Mouse (Mus musculus) Patski (cell line): ENCODE measurements around the gene Krt81. TPM values are rescaled to one million over a fixed set of nuclear protein-coding genes. Genes with fewer than 3 reads are reported as not detected.

Experiments
- ATAC-seq: fragments of 100-300 bp; one replicate; pipeline ENCODE4 v1.8.0; 2021
- CTCF ChIA-PET: fragments of 350-600 bp; sonication (Branson Sonifier 250); formaldehyde crosslinking; loops from one replicate; lab custom pipeline; 2022; ENCODE audit warnings: inconsistent platforms; lab: Charles Lee
- POLR2A ChIA-PET: fragments of 350-600 bp; sonication (Branson Sonifier 250); formaldehyde crosslinking; loops from one replicate; lab custom pipeline; 2022; ENCODE audit warnings: antibody characterized with exemption, inconsistent platforms; lab: Charles Lee
- DNase-seq: peaks from one replicate; pipeline ENCODE4 v3.0.0-alpha.2; 2011; ENCODE audit warnings: low read depth, low spot score
- H3K27me3 ChIP-seq: fragments of 371-371 bp; one replicate; pipeline ENCODE4 v1.5.1; 2021
- CTCF ChIP-seq: fragments of 100-300 bp; IDR thresholded peaks from one replicate; pipeline ENCODE4 v1.5.1; 2021
- in situ Hi-C: fragments of 300-500 bp; cut with MboI; formaldehyde crosslinking; loops from 3 replicates; pipeline ENCODE4 v1.11.1; 2018; ENCODE audit warnings: low pct_unique_long_range_greater_than_20kb, mixed read lengths
- polyA plus RNA-seq: library from polyadenylated mRNA; unstranded; gene quantifications from one replicate; pipeline ENCODE4 v1.2.3, GENCODE M21; 2021

Gene Krt81
- polyA plus RNA-seq, 1 experiment from 2014 or later = not detected

GRCm38 (mm10) chr15:101484939-101485338 lies 21.4 kb upstream of the Krt81 start:
- CTCF ChIA-PET = interaction anchor here (1.1 kb wide), 1 partner anchor 12 kb away, joined by 4 read pairs; no protein-coding TSS in a partner anchor
- POLR2A ChIA-PET = no interaction called here
- in situ Hi-C loops = no loop called here
- ATAC-seq (peak; percentile 13), DNase-seq (no peak)
- no peaks in the 10 kb centered on the region for H3K27me3 ChIP-seq
- TF ChIP-seq CTCF = no peak

GRCm38 (mm10) chr15:101483646-101484045 lies 20.1 kb upstream of the Krt81 start:
- POLR2A ChIA-PET = no interaction called here
- in situ Hi-C loops = no loop called here
- peaks cover 4% of the 10 kb centered on the region for H3K27me3 ChIP-seq
- DNase-seq (no peak), ATAC-seq (no peak)
- CTCF ChIA-PET = no interaction called here
- no peak for TF ChIP-seq CTCF

GRCm38 (mm10) chr15:101482056-101482455 lies 18.5 kb upstream of the Krt81 start:
- ChIA-PET POLR2A (no interaction called here), CTCF (no interaction called here)
- H3K27me3 ChIP-seq = peaks cover 13% of the 10 kb centered on the region
- no peak for TF ChIP-seq CTCF
- DNase-seq = no peak
- ATAC-seq = no peak
- in situ Hi-C loops = no loop called here

DNA sequence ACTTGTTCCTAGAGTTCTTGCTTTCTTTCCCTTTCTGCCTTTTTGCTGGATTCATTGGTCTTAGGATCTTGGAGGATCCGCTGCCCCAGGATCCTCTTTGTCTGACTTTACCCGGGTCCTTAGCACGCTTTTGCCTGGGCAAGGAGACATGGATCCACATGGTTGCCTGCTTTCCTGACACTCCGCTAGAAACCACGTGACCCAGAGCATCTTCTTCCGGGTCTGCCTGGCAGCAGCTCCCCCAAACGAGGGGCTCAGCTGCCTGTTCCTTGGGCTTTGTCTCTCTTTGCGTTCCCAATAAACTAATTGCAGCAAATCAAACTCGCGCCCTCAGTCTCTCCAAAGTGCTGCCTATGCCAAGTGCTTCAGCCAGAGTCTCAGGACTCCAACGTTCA lies 16.1 kb upstream of the Krt81 start:
- ChIA-PET POLR2A (interaction anchor here (0.6 kb wide), 1 partner anchor 31 kb away, joined by 3 read pairs; no protein-coding TSS in a partner anchor), CTCF (no interaction called here)
- DNase-seq (no peak), ATAC-seq (no peak)
- in situ Hi-C loops = no loop called here
- no peak for TF ChIP-seq CTCF
- H3K27me3 ChIP-seq = peaks cover 16% of the 10 kb centered on the region

- ATAC-seq = no peak
- in situ Hi-C loops = no loop called here
Observed at GRCm38 (mm10) chr15:101479007-101479665, 15.6 kb upstream of the Krt81 start.

GRCm38 (mm10) chr15:101472952-101473528 lies 9.5 kb upstream of the Krt81 start, which contains the start of gene Krt86:
Gene Krt86 (plus strand): TSS chr15:101473478.
- ChIA-PET CTCF (interaction anchor here (1.0 kb wide), 1 partner anchor 24 kb away, joined by 3 read pairs; no protein-coding TSS in a partner anchor), POLR2A (no interaction called here)
- in situ Hi-C loops = no loop called here

More at GRCm38 (mm10) chr15:101479007-101479665, 15.6 kb upstream of the Krt81 start:
- DNase-seq = no peak
- ChIA-PET POLR2A (interaction anchor here (0.6 kb wide), 1 partner anchor 30 kb away, joined by 3 read pairs; no protein-coding TSS in a partner anchor), CTCF (no interaction called here)
- peaks cover 16% of the 10 kb centered on the region for H3K27me3 ChIP-seq
- TF ChIP-seq CTCF = no peak

GRCm38 (mm10) chr15:101469093-101469492 lies 5.5 kb upstream of the Krt81 start:
- no peak for TF ChIP-seq CTCF
- H3K27me3 ChIP-seq = peaks cover 3% of the 10 kb centered on the region
- in situ Hi-C loops = no loop called here
- no peak for DNase-seq
- no peak for ATAC-seq
- ChIA-PET CTCF (interaction anchor here (1.4 kb wide), 1 partner anchor 10 kb away, joined by 3 read pairs; no protein-coding TSS in a partner anchor), POLR2A (no interaction called here)

More at GRCm38 (mm10) chr15:101472952-101473528, 9.5 kb upstream of the Krt81 start, which contains the start of gene Krt86:
- TF ChIP-seq CTCF = no peak
- ATAC-seq (peak; percentile 49), DNase-seq (no peak)
- H3K27me3 ChIP-seq = peaks cover 15% of the 10 kb centered on the region

DNA sequence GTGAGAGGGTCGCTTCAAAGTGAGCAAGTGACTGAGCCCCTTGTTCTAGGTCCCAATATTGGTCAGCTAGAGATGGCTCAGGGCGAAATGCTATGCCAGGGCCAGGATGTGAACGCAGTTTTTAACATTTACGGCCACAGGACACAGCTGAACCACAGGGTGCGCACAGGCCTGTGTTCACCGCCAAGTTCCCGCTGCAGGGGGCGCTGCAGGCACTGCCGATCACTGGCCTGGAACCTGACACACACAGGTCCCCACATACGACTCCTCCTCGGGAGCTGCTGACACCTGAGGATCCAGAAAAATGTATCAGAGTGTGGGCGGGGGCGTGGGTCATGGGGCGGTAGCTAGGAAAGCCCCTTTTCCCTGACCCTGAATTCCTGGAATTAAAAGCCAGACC lies 4.3 kb downstream of the Krt81 start:
- ChIA-PET POLR2A (no interaction called here), CTCF (interaction anchor here (1.2 to 1.7 kb wide), 2 partner anchors 10 to 11 kb away, joined by 3 to 4 read pairs; no protein-coding TSS in a partner anchor)
- no peaks in the 10 kb centered on the region for H3K27me3 ChIP-seq
- ATAC-seq (no peak), DNase-seq (no peak)
- in situ Hi-C loops = loop anchor here (5.0 kb wide), 1 partner anchor 38 kb away; no protein-coding TSS in a partner anchor
- no peak for TF ChIP-seq CTCF

GRCm38 (mm10) chr15:101458361-101458930 lies 5.1 kb downstream of the Krt81 start:
- H3K27me3 ChIP-seq = no peaks in the 10 kb centered on the region
- DNase-seq (no peak), ATAC-seq (peak; percentile 32)
- POLR2A ChIA-PET = no interaction called here
- CTCF ChIA-PET = interaction anchor here (1.2 to 1.7 kb wide), 2 partner anchors 10 to 12 kb away, joined by 3 to 4 read pairs; no protein-coding TSS in a partner anchor
- TF ChIP-seq CTCF = no peak
- in situ Hi-C loops = loop anchor here (5.0 kb wide), 1 partner anchor 39 kb away; no protein-coding TSS in a partner anchor

- peak; percentile 33 for TF ChIP-seq CTCF
- ATAC-seq = no peak
- POLR2A ChIA-PET = no interaction called here
- in situ Hi-C loops = loop anchor here (5.0 kb wide), 1 partner anchor 41 kb away; no protein-coding TSS in a partner anchor
- no peaks in the 10 kb centered on the region for H3K27me3 ChIP-seq
- no peak for DNase-seq
- CTCF ChIA-PET = interaction anchor here (1.2 to 1.4 kb wide), 2 partner anchors 10 to 24 kb away, joined by 3 read pairs; no protein-coding TSS in a partner anchor
Observed at GRCm38 (mm10) chr15:101455891-101456290, 7.7 kb downstream of the Krt81 start.
